Mouse (Mus musculus): ENCODE results near the gene Snx21.

Gene Snx21

DNA sequence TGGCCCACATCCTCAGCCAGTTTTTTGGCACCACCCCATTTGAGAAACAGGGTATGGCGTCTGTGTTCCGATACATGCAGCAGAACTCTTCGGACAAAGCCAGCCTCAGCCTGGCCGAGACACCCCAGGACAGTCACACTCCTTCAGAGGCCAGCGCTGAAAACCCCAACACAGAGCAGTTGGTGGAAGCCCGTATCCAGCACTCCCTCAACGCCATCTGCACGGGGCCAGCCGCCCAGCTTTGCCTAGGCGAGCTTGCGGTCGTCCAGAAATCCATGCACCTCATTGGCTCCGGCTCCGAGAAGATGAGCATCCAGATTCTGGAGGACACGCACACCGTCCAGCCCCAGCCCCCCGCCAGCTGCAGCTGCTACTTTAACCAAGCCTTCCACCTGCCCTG, 39.9 kb downstream of the Snx21 start:
- in situ Hi-C loops (cut with MboI, MseI): no loop called here

GRCm38 (mm10) chr2:164827146-164827850, 41.7 kb downstream of the Snx21 start:
- in situ Hi-C loops (cut with MboI, MseI): no loop called here

DNA sequence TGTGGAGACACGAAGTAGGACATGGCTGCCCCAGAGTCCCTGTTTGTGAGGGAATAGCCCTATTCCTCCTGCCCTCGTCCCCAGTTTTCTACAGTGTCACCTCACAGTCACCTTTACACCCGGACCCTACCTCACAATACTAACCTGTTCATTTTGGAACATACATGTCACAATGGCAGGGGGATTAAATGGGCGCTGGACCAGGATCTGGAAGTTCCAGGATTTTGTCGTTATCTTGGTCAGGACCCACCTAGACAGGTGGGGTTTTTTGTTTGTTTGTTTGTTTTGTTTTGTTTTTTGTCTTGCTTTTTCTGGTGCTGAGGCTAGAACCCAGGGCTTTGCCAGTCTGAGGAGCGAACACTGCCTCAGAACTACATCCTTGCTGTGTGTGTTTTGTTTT, 42.8 kb downstream of the Snx21 start, which contains the start of gene Spata25:
Gene Spata25 (minus strand): TSS at position 101 of the 400 bp plus-strand sequence.
- in situ Hi-C loops (cut with MboI, MseI): no loop called here

DNA sequence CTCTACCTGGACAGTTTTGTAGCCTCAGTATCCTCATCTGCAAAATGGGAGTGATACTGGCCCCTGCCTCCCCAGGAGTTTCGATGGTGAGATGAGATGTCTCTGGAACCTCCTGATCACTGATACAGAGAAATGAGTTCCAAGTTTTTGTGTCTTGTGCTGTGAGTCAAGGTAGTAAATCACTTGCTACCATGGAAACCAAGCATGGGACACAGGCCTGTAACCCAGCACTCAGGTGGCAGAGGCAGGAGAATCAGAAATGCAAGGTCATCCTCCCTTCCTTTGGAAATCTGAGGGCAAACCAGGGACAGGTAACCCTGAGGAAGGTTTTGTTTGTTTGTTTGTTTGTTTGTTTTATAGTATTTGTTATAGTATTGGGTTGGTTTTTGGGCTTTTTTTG, 43.5 kb downstream of the Snx21 start:
- in situ Hi-C loops (cut with MboI, MseI): no loop called here

GRCm38 (mm10) chr2:164831029-164831428, 45.4 kb downstream of the Snx21 start:
- in situ Hi-C loops (cut with MboI, MseI): no loop called here

GRCm38 (mm10) chr2:164832032-164832747, 46.6 kb downstream of the Snx21 start:
- in situ Hi-C loops (cut with MboI, MseI): no loop called here

- in situ Hi-C loops (cut with MboI, MseI): no loop called here
These were observed 47.2 kb downstream of the Snx21 start, which contains the start of gene Ctsa for GRCm38 (mm10) chr2:164832748-164833301. TSS of gene Ctsa (plus strand) at chr2:164832873.

DNA sequence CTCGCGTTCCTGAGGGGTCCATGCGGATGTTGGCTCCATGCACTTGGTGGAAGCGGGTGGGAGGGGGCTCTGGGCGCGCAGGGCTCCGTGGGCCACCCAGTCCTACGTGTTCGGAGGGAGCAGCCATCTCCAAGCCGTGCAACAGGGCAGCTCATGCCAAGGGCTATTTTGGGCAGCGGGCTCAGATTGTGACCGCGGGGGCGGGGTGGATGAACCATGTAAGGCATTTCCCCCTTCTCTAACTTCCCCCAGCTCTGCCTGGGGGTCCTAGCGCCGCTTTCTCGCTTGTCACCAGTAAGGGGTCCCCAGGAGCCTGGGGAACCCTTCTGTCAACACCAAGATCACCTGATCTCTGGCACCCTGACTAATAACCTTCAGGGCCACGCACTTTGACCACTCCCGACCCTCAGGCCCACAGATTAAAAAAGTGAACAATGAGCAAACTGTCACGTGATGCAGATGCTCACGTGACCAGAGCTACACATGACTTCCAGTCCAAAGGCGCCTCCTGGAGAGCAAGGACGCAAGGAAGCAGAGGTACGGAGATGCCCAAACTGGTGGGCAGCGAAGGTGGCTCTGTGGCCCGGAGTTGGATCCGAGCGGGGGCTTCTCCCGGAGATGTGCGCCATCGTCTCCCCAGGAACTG, 47.8 kb downstream of the Snx21 start, which contains the start of gene Neurl2:
Gene Neurl2 (minus strand): TSS at position 143 of the 646 bp plus-strand sequence.
- in situ Hi-C loops (cut with MboI, MseI): no loop called here

DNA sequence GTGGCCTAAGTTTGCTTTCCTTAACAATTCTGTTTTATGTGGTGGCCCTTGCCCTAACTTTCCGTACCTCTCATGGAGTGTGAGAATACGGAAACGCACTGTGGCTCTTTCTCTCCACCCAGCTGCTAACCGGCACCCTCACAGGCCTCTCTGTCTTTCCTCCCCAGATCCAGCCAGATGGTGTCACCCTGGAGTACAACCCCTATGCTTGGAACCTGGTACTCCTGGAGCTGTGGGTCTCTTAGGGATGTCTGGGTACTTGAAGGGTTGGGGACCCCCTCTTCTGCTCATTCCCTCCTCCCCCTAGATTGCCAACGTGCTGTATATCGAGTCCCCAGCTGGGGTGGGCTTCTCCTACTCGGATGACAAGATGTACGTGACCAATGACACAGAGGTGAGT, 48.9 kb downstream of the Snx21 start:
- in situ Hi-C loops (cut with MboI, MseI): no loop called here

DNA sequence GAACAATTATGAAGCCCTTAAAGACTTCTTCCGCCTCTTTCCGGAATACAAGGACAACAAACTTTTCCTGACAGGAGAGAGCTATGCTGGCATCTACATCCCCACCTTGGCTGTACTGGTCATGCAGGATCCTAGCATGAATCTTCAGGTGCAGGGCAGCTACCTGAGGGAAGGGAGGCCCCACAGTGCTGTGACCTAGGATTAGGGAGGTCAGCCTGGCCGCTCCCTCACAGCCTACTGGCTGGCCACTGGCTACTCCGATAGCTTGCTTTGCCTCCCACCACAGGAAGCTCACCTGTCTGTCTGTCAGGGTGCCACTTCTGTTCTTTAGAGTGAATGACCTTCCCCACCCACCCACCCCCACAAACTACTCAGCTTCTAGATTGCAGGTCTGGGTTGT, 49.5 kb downstream of the Snx21 start:
- in situ Hi-C loops (cut with MboI, MseI): loop anchor here in 1 of 2 experiments (5.0 kb wide), 1 partner anchor 37 kb away; no protein-coding TSS in a partner anchor
